Mouse (Mus musculus) lung, postnatal 4 days (tissue): ENCODE measurements around the gene Hlf.

ENCODE experiments used
- DNase-seq, 2 experiments: peaks; one replicate each; pipeline ENCODE4 v3.0.0; 2021

The Hlf gene

GRCm38 (mm10) chr11:90332737-90333136 is 58.0 kb downstream of the Hlf start:
- DNase-seq: no peak

DNA sequence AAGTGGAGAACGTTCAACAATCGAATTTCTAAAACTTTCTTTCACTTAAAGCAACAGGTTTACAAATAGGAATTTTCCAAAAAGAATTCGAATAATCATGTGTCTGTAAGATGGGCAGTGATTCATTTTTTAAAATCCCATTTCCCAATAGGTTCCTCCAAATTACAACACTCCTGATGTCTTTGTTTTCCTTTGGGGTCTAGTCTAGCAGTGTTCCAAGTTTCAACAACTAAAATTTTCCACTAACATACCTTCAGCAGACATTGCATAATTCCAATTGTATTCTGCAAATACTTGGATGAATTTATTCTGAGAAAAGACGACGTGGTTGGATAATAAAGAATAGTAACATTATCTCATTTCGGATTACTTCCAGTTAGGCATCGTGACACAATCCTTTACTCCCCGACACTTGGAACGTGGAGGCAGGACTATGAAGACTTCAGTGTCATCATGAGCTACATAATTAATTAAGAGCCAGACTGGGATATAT is 60.4 kb downstream of the Hlf start:
- DNase-seq: no peak

GRCm38 (mm10) chr11:90326836-90327235 is 63.9 kb downstream of the Hlf start:
- peak in 1 of 2 experiments; percentile 49 for DNase-seq

GRCm38 (mm10) chr11:90326146-90326545 is 64.5 kb downstream of the Hlf start:
- no peak for DNase-seq

DNA sequence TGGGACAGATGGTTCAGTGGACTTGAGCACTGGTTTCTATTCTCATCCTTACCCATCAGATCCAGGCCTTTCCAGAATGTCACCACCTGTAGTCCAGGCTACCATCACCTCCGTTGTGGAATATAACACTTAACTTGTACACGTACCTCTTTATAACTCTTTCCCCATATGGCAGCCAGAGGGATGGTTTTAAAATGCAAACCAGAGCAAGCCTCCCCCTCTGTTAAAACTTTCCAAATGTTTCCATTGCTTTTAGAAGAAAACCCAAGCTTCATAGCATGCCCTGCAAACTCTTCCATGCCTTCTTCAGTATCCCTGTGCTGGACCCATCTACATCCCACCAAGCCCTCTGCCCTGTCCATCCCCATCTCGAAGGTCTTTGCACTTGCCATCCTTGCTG is 66.1 kb downstream of the Hlf start:
- no peak for DNase-seq

GRCm38 (mm10) chr11:90320922-90321321 is 69.8 kb downstream of the Hlf start:
- DNase-seq: peak in 1 of 2 experiments; percentile 44

GRCm38 (mm10) chr11:90317482-90317881 is 73.2 kb downstream of the Hlf start:
- peak in 1 of 2 experiments; percentile 53 for DNase-seq

- DNase-seq: no peak
Observed at GRCm38 (mm10) chr11:90314606-90315005, 76.1 kb downstream of the Hlf start.

GRCm38 (mm10) chr11:90306993-90307392 is 83.7 kb downstream of the Hlf start:
- peak; percentile 33 to 61 for DNase-seq

GRCm38 (mm10) chr11:90306067-90306466 is 84.6 kb downstream of the Hlf start:
- no peak for DNase-seq

- DNase-seq: no peak
Observed at GRCm38 (mm10) chr11:90294622-90295021, 96.1 kb downstream of the Hlf start.

DNA sequence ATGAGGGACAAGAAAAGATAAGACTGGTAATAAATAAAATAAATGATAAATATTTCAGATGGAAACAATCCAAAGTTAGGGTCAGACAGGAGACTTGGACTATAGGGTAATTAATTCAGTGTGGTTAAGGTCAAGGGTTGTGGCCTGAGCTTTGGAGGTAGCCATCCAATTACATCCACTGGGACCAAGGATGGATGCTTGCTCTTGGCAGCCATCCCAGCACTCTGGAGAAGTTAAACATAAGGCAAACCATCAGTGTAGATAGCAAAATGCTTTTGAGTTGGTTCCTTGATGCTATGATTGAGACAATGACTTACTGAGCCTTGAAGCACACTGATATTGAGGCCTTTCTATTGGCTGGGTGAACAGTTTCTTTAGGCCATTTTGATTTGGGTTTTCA is 97.9 kb downstream of the Hlf start:
- DNase-seq: no peak

DNA sequence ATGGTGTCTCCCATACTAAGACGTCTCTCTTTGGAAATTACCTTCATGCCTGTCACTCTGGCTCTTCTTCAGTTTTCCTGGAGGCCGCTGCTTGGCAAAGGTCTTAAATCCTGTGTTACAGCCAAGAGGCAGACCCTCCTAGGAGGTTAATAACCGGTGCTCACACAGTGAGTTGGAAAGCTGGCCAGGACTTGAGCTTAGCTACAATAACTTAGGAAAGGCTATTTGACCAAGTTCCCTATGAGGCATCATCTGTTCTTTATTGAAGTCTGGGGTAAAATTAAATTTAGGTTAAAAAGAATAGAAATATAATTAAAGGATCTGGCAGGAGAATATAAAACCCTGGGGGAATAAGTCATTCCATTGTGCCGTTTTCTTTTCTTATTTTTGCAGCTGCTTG is 99.5 kb downstream of the Hlf start:
- DNase-seq: no peak

DNA sequence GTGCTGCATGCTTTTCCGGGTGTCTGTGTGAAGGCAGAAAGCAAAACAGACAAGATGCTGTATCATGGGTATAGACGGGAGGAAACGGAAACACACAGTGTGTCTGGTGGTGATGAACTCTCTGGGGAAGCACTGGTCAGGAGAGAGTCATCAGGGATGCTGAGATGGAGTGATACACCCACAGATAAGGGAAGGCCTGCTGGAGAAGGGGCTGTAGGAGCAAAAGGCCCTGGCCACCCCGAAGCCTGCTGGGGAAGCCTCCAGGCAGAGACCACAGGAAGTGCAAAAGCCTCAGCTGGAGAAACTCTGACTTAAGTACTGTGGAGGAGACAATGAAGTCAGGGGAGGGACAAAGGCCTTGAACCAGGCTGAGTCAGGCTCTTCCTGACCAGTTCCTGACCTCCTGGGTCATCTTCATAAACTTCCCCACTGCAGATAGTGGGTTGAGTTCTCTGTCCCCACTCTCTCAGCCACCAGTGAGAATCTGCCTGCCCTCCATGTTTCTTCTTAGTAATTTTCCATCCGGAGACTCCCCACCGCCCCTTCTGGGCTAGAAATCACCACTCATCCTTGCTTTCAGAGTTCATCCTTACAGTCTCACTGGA is 104.0 kb downstream of the Hlf start:
- DNase-seq: no peak
